Mouse (Mus musculus) thymus, adult 2 months (tissue): Measurements from ENCODE around the gene Fam162a.

Experiments
- CTCF ChIP-seq: fragments of 200-500 bp; IDR thresholded peaks from 2 replicates; pipeline ENCODE4 v1.5.1; 2012; ENCODE audit warnings: mild to moderate bottlenecking, control low read depth, low read length, moderate library complexity, borderline replicate concordance; ENCODE audit not compliant: control insufficient read depth, poor library complexity, insufficient read depth; ENCODE audit errors: extremely low read depth
- POLR2A ChIP-seq: fragments of 200-500 bp; IDR thresholded peaks from 2 replicates; pipeline ENCODE4 v1.6.1; 2012; ENCODE audit warnings: mild to moderate bottlenecking, low read length, control low read depth, moderate library complexity; ENCODE audit not compliant: control insufficient read depth, poor library complexity, insufficient read depth; ENCODE audit errors: extremely low read depth

DNA sequence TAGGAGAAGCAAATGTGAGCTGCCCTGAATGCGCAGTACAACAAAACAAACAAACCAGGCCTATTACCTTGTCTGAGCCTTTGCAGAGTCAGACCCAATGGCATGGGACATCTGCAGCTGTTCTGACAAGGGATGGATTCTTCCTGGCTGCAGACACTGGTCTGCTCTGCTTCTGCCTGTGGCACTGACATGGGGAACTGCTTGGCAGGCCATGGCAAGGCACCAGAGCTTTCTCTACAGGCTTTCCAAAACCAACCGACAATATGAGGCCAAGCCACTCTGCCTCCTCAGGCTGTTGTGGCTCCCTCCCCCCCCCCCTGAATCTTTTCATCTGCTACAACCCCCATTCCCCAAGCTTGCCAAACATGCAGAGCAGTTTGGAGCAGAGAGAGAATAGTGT is 8.1 kb downstream of the Fam162a start:
- TF ChIP-seq POLR2A (no peak), CTCF (no peak)
